In the genomic region with DNA sequence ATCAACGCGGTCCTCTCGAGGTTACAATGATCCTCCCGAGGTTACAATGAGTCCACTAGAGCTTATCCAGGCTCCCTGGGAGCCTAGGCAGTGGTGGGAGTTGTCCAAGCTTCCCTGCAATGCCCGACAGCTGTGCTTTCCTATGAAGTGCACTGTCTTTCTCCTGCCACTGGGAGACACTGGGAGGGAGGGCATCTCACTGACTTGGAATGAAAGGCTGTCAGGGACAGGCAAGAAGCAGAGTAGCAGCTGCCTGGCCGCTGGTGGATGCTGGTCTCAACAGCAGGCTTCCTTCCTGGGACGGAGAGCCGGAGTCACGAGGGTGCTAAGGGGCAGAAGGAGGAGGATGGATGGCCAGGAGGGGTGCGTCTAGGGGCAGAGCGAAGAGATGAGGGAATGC, we compare ENCODE assay signal across 7 mouse cellular contexts. TPM values are rescaled to one million over a fixed set of nuclear protein-coding genes. Genes with fewer than 3 reads are reported as not detected.
DNase-seq lines count a peak whose midpoint lies in the region; ATAC-seq and TF ChIP-seq lines count a peak whose summit lies in the region.

No protein-coding gene starts in this region.

- TF ChIP-seq CTCF in cortical plate, adult 2 months (IDR thresholded peaks at IDR 0.05; ENCODE audit: extremely low read depth, insufficient read depth, low read length), result peak; percentile 23; the same call in 1 of the 2 replicates

- H3K4me2 ChIP-seq in hindbrain, embryonic 14.5 days (replicated peaks), result peak overlapping the region; percentile 30
- no peak overlapping the region for H3K4me2 ChIP-seq in neural tube, embryonic 14.5 days (ENCODE audit: low read depth, low read length)

- intact Hi-C loops in left cerebral cortex, postnatal 4 days (cut with DNase I), result no loop called here
- intact Hi-C loops in left cerebral cortex, postnatal 10 days (cut with DNase I), result no loop called here

- no peak overlapping the region for H3K4me3 ChIP-seq in cortical plate, adult 2 months (ENCODE audit: insufficient read depth, low read length)
- peak overlapping the region; percentile 12; the same call in 1 of the 2 replicates for H3K4me3 ChIP-seq in hindbrain, embryonic 14.5 days (replicated peaks; ENCODE audit: low read length)
- H3K4me3 ChIP-seq in neural tube, embryonic 14.5 days (ENCODE audit: low read depth, low read length), result peak overlapping the region; percentile 10; the same call in 1 of the 2 replicates

- peak; percentile 29 for DNase-seq in left cerebral cortex, postnatal 4 days
- no peak for DNase-seq in left cerebral cortex, postnatal 10 days (ENCODE audit: extremely low spot score in 1 of 2, low spot score in 2 of 2)
- peak; percentile 34 for DNase-seq in hindbrain, embryonic 14.5 days (ENCODE audit: low spot score)
- no peak for DNase-seq in thymus, adult 18-20 months

- 10% methylated on average over 11 of the region's 11 CpGs for WGBS in hindbrain, embryonic 14.5 days
- WGBS in neural tube, embryonic 14.5 days, result 18% methylated on average over 11 of the region's 11 CpGs

- peaks cover 38% of the 10 kb centered on the region for H3K27me3 ChIP-seq in hindbrain, embryonic 14.5 days (ENCODE audit: control insufficient read depth, insufficient read depth, low read length)
- peaks cover 8% of the 10 kb centered on the region for H3K27me3 ChIP-seq in neural tube, embryonic 14.5 days (ENCODE audit: control insufficient read depth, insufficient read depth, low read length)

- H3K9ac ChIP-seq in hindbrain, embryonic 14.5 days, result peak overlapping the region; percentile 24
- peak overlapping the region; percentile 39; the same call in 1 of the 2 replicates for H3K9ac ChIP-seq in neural tube, embryonic 14.5 days (replicated peaks; ENCODE audit: low read depth, low read length)

- no peaks in the 10 kb centered on the region for H3K4me1 ChIP-seq in cortical plate, adult 2 months (ENCODE audit: control insufficient read depth, insufficient read depth, low read length)
- H3K4me1 ChIP-seq in hindbrain, embryonic 14.5 days (replicated peaks; ENCODE audit: control insufficient read depth, insufficient read depth, low read length), result peaks cover 20% of the 10 kb centered on the region
- H3K4me1 ChIP-seq in neural tube, embryonic 14.5 days (ENCODE audit: control insufficient read depth, insufficient read depth, low read length), result peaks cover 10% of the 10 kb centered on the region

- no peaks in the 10 kb centered on the region for H3K9me3 ChIP-seq in hindbrain, embryonic 14.5 days (ENCODE audit: control insufficient read depth, low read length)
- H3K9me3 ChIP-seq in neural tube, embryonic 14.5 days (ENCODE audit: control insufficient read depth, low read length), result no peaks in the 10 kb centered on the region

- no peak for ATAC-seq in hindbrain, embryonic 14.5 days (ENCODE audit: low FRiP score)
- ATAC-seq in neural tube, embryonic 14.5 days (ENCODE audit: low read depth), result no peak
- no peak for ATAC-seq in granulocyte monocyte progenitor cell, adult 5-6 weeks (replicated peaks; ENCODE audit: poor library complexity, severe bottlenecking)

- H3K36me3 ChIP-seq in hindbrain, embryonic 14.5 days (replicated peaks; ENCODE audit: control insufficient read depth, insufficient read depth), result no peaks in the 10 kb centered on the region
- H3K36me3 ChIP-seq in neural tube, embryonic 14.5 days (ENCODE audit: control insufficient read depth, insufficient read depth, low read length), result no peaks in the 10 kb centered on the region

- no peak overlapping the region for H3K27ac ChIP-seq in cortical plate, adult 2 months (ENCODE audit: insufficient read depth, low read length)
- no peak overlapping the region for H3K27ac ChIP-seq in hindbrain, embryonic 14.5 days
- no peak overlapping the region for H3K27ac ChIP-seq in neural tube, embryonic 14.5 days (ENCODE audit: low read depth, low read length)

- no peak for TF ChIP-seq POLR2A in cortical plate, adult 2 months (IDR thresholded peaks at IDR 0.05; ENCODE audit: extremely low read depth, insufficient read depth, low read length)

RNA-seq across cellular contexts. Expression of gene Pianp, which starts 2.6 kb away (rescaled TPM):
- total RNA-seq in left cerebral cortex, postnatal 4 days (2021), result 10 to 100 TPM; 89.1 to 97.3 TPM
- total RNA-seq in left cerebral cortex, postnatal 10 days (2021), result 100 to 1,000 TPM; 116 TPM
- 157 and 164 TPM in 2 replicates for polyA plus RNA-seq in cortical plate, adult 2 months (2012; rRNA removed)
- 47.8 and 53.8 TPM in 2 replicates for polyA plus RNA-seq in hindbrain, embryonic 14.5 days (2014; fragmentation: Nextera tagmentation; extraction: Ambion mirVana)
- 41.3 and 62.3 TPM in 2 replicates for polyA plus RNA-seq in neural tube, embryonic 14.5 days (2014; fragmentation: Nextera tagmentation; extraction: Ambion mirVana)
- total RNA-seq in granulocyte monocyte progenitor cell, adult 5-6 weeks (2014; fragmentation: Nextera tagmentation), result not detected in 2 replicates
- total RNA-seq in granulocyte monocyte progenitor cell, adult 5-6 weeks (2017), result not detected in 2 replicates

RNA-seq across cellular contexts. Expression of gene Zfp384, which starts 15.1 kb away (rescaled TPM):
- 10 to 100 TPM; 51.8 to 56.1 TPM for total RNA-seq in left cerebral cortex, postnatal 4 days (2021)
- 10 to 100 TPM; 41.0 to 41.2 TPM for total RNA-seq in left cerebral cortex, postnatal 10 days (2021)
- polyA plus RNA-seq in cortical plate, adult 2 months (2012; rRNA removed), result 46.9 and 51.6 TPM in 2 replicates
- polyA plus RNA-seq in hindbrain, embryonic 14.5 days (2014; fragmentation: Nextera tagmentation; extraction: Ambion mirVana), result 12.0 and 14.6 TPM in 2 replicates
- 12.3 and 16.5 TPM in 2 replicates for polyA plus RNA-seq in neural tube, embryonic 14.5 days (2014; fragmentation: Nextera tagmentation; extraction: Ambion mirVana)
- 75.9 and 87.6 TPM in 2 replicates for total RNA-seq in granulocyte monocyte progenitor cell, adult 5-6 weeks (2014; fragmentation: Nextera tagmentation)
- 24.3 and 31.9 TPM in 2 replicates for total RNA-seq in granulocyte monocyte progenitor cell, adult 5-6 weeks (2017)

RNA-seq across cellular contexts. Expression of gene Cops7a, which starts 28.5 kb away (rescaled TPM):
- total RNA-seq in left cerebral cortex, postnatal 4 days (2021), result 10 to 100 TPM; 67.8 to 72.6 TPM
- total RNA-seq in left cerebral cortex, postnatal 10 days (2021), result 100 to 1,000 TPM; 115 to 116 TPM
- 279 and 280 TPM in 2 replicates for polyA plus RNA-seq in cortical plate, adult 2 months (2012; rRNA removed)
- 92.4 and 93.1 TPM in 2 replicates for polyA plus RNA-seq in hindbrain, embryonic 14.5 days (2014; fragmentation: Nextera tagmentation; extraction: Ambion mirVana)
- 89.5 and 93.8 TPM in 2 replicates for polyA plus RNA-seq in neural tube, embryonic 14.5 days (2014; fragmentation: Nextera tagmentation; extraction: Ambion mirVana)
- 96.6 and 112 TPM in 2 replicates for total RNA-seq in granulocyte monocyte progenitor cell, adult 5-6 weeks (2014; fragmentation: Nextera tagmentation)
- total RNA-seq in granulocyte monocyte progenitor cell, adult 5-6 weeks (2017), result 48.8 and 52.0 TPM in 2 replicates

RNA-seq across cellular contexts. Expression of gene Ing4, which starts 45.7 kb away (rescaled TPM):
- 10 to 100 TPM; 67.4 to 72.0 TPM for total RNA-seq in left cerebral cortex, postnatal 4 days (2021)
- total RNA-seq in left cerebral cortex, postnatal 10 days (2021), result 10 to 100 TPM; 56.9 to 59.9 TPM
- 69.7 and 78.6 TPM in 2 replicates for polyA plus RNA-seq in cortical plate, adult 2 months (2012; rRNA removed)
- 112 and 113 TPM in 2 replicates for polyA plus RNA-seq in hindbrain, embryonic 14.5 days (2014; fragmentation: Nextera tagmentation; extraction: Ambion mirVana)
- 105 and 116 TPM in 2 replicates for polyA plus RNA-seq in neural tube, embryonic 14.5 days (2014; fragmentation: Nextera tagmentation; extraction: Ambion mirVana)
- total RNA-seq in granulocyte monocyte progenitor cell, adult 5-6 weeks (2014; fragmentation: Nextera tagmentation), result 49.2 and 55.8 TPM in 2 replicates
- 34.7 and 40.2 TPM in 2 replicates for total RNA-seq in granulocyte monocyte progenitor cell, adult 5-6 weeks (2017)

RNA-seq across cellular contexts. Expression of gene Acrbp, which starts 55.6 kb away (rescaled TPM):
- 10 to 100 TPM; 11.7 to 13.0 TPM for total RNA-seq in left cerebral cortex, postnatal 4 days (2021)
- 1 to 10 TPM; 8.0 to 8.7 TPM for total RNA-seq in left cerebral cortex, postnatal 10 days (2021)
- 17.3 and 19.4 TPM in 2 replicates for polyA plus RNA-seq in cortical plate, adult 2 months (2012; rRNA removed)
- 17.1 and 18.7 TPM in 2 replicates for polyA plus RNA-seq in hindbrain, embryonic 14.5 days (2014; fragmentation: Nextera tagmentation; extraction: Ambion mirVana)
- 16.8 and 19.8 TPM in 2 replicates for polyA plus RNA-seq in neural tube, embryonic 14.5 days (2014; fragmentation: Nextera tagmentation; extraction: Ambion mirVana)
- 10.6 and 17.5 TPM in 2 replicates for total RNA-seq in granulocyte monocyte progenitor cell, adult 5-6 weeks (2014; fragmentation: Nextera tagmentation)
- total RNA-seq in granulocyte monocyte progenitor cell, adult 5-6 weeks (2017), result 1.3 and 3.9 TPM in 2 replicates

Comparison
In these comparisons a context has a peak if more than half of its experiments do, and no peak if none do; other contexts are left out.
1. DNase-seq: peak in left cerebral cortex, postnatal 4 days (single experiment) and hindbrain, embryonic 14.5 days (single experiment); none in left cerebral cortex, postnatal 10 days (0 of 2) and thymus, adult 18-20 months (0 of 2).
2. RNA of gene Pianp, which starts 2.6 kb away (total RNA-seq): 116 TPM in left cerebral cortex, postnatal 10 days and 89.1 to 97.3 TPM in left cerebral cortex, postnatal 4 days; not detected in granulocyte monocyte progenitor cell, adult 5-6 weeks; every median in the first group is over 10 times any median in the second.